Mouse (Mus musculus) neural tube, embryonic 10.5 days (tissue): ENCODE data around the gene Fam71f1.

Experiments used
- DNase-seq: peaks from one replicate; pipeline ENCODE4 v3.0.0-alpha.2; 2017; ENCODE audit warnings: low spot score; ENCODE audit errors: extremely low spot score

Fam71f1 gene

DNA sequence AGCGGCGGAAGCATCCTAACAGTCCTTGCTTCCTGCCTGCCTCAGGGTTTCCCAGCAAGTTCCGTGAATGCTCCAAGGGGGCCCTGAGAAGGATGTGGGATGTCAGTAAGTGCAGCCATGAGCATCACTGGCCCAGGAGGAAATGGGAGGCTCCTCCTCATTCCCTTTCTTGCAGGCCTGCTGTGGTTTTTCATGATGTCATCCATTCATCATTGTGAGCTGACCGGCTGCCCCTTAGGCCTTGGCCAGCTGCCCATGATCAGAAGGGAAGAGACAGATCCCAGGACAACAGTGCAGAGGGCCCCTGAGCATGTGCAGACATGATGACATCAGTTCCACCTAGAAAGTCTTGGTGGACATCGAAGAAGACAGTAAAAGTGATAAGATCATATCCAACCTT, at the start of gene Fam71f1:
TSS of gene Fam71f1 (plus strand) at position 262 of the 400 bp plus-strand sequence.
- DNase-seq = peak; percentile 17

DNA sequence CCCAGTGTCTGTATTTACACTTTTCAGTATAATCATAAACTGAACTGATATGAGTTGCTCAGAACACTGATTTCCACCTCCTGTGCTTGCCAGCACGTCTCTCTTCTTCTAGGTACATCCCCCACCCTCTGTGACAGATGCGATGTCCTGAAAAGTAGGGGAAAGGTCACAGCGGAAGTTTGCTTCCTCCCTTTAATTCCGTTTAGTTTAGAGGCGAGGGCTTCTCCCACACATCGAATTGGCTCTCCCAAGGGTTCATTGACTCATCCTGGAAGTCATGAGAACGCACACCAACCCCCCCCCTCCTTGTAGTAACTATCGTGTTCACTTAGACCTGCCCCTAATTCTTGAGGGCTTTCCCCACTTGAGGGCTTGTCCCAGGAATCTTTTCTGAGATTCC, 48.0 kb upstream of the Fam71f1 start:
- DNase-seq = no peak

- peak; percentile 93 for DNase-seq
Measured at GRCm38 (mm10) chr6:29272312-29273072, 46.4 kb upstream of the Fam71f1 start, which contains the start of gene Hilpda. Hilpda (plus strand) TSS chr6:29272488.

GRCm38 (mm10) chr6:29276746-29277145, 42.2 kb upstream of the Fam71f1 start:
- no peak for DNase-seq

DNA sequence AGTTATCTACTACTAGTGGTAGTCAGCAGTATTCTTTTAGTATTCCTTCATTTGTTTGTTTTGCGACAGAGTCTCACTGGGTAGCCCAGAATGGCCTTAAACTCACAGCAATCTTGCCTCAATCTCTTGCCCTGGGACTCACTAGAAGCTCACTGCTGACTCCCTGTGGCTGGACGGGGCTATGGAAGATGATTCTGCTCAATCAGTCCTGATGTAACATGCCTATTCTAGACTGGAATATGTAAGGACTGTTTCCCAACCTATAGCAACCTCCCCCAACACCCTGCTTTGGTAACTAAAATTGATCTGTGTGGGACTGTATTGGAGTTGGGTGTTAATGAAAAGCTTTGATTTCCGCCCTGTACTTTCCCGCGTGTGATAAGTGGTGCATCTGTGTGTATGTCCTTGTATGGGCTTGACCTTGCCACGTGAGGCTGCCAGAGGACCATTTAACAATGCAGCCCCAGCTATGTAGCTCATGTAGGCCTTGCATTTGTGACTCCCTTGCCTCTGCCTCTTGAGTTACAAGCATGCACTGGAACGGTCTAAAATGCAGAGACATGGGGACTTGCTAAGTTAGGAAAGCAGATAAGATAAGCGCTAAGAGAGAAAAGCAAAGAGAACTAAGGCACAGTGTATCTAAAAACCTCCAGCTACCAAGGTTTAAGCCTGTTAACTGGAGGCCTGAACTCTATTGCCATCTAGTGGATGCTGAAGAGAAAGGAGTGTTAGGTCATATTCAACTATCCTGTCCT, 40.2 kb upstream of the Fam71f1 start:
- DNase-seq = peak; percentile 39

DNA sequence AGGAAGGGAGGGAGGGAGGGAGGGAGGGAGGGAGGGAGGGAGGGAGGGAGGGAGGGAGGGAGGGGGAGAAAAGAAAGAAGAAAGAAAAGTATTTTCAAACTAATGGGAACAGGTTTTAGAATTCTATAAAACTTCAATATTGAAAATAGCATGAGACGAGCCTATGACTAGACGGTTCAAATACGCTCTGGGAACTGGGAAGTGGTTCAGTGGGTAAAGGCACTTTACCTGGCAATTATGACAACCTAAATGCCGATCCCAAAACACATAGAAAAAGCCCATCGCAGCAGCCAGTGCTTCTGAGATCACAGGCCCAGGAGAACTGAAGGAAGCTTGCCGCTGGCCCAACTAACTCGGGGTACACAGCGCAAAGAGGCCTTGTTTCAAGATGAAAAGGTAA, 39.6 kb upstream of the Fam71f1 start, which contains the start of gene Fam71f2:
TSS of gene Fam71f2 (plus strand) at position 301 of the 400 bp plus-strand sequence.
- DNase-seq = no peak

- no peak for DNase-seq
Measured at GRCm38 (mm10) chr6:29280671-29281070, 38.3 kb upstream of the Fam71f1 start.

GRCm38 (mm10) chr6:29286870-29287269, 32.1 kb upstream of the Fam71f1 start:
- no peak for DNase-seq

- no peak for DNase-seq
Measured at GRCm38 (mm10) chr6:29287481-29287880, 31.5 kb upstream of the Fam71f1 start.

- DNase-seq = no peak
Measured at GRCm38 (mm10) chr6:29287944-29288343, 31.0 kb upstream of the Fam71f1 start.

DNA sequence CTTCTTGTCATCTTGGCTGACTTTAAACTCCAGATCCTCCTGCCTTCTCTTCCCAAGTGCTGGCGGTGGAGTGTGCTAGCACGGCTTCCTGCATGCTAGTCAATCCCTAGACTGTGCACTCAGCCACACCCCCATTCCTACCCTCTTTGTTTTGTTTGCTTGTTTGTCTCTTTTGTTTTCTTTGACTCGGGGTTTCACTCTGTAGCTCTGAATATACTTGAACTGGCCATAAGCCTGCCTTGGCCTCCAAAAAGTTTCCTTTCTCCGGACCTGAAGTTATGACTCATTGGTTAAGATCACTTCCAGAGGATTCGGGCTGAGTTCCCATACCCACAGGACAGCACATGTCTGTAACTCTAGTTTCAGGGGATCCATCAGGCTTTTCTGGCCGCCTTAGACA, 30.3 kb upstream of the Fam71f1 start:
- DNase-seq = no peak

DNA sequence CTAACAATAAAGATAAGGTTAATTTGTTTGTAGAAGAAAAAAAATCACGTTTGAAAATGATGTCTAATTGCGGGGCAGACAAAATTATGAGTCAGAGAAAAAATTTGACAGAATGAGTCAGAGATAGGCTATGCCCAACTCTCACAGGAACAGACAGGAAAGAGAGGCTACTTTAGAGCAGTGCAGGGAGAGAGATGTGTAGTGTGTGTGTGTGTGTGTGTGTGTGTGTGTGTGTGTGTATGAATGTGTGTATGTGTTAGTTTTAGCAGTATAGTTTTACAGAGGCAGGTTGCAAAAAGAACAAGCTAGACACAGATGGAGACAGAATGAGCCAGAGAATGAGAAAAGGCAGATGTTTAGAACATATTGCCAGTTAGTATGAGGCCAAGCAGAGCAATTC, 19.8 kb upstream of the Fam71f1 start:
- no peak for DNase-seq

- no peak for DNase-seq
Measured at GRCm38 (mm10) chr6:29303251-29303650, 15.7 kb upstream of the Fam71f1 start.

- DNase-seq = no peak
Measured at GRCm38 (mm10) chr6:29303726-29304125, 15.2 kb upstream of the Fam71f1 start.

- no peak for DNase-seq
Measured at GRCm38 (mm10) chr6:29305462-29305861, 13.5 kb upstream of the Fam71f1 start.

- no peak for DNase-seq
Measured at GRCm38 (mm10) chr6:29308846-29309605, 9.9 kb upstream of the Fam71f1 start.

GRCm38 (mm10) chr6:29313690-29314202, 5.2 kb upstream of the Fam71f1 start:
- no peak for DNase-seq

- DNase-seq = no peak
Measured at GRCm38 (mm10) chr6:29317286-29317685, 1.7 kb upstream of the Fam71f1 start.

DNA sequence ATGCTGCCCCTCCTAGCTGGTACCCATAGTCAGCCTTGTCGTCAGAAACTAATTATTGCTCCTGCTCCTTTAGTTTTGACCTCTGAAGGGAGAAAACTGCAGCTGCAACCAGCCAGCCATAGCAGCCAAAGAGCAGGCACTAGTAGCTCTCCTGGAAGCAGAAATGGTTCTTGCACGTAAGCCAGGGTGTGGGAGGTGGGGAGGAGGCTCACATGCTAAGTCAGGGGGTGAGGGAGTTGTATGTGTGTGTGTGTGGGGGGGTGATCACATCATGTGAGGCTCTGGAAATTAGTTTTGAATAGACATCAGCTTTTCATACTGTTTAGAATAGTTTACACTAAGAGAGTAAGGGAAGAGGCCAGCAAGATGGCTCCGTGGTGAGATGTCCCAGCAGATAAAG, 999 bp upstream of the Fam71f1 start:
- no peak for DNase-seq

GRCm38 (mm10) chr6:29321586-29321985, 2.6 kb downstream of the Fam71f1 start:
- DNase-seq = no peak

DNA sequence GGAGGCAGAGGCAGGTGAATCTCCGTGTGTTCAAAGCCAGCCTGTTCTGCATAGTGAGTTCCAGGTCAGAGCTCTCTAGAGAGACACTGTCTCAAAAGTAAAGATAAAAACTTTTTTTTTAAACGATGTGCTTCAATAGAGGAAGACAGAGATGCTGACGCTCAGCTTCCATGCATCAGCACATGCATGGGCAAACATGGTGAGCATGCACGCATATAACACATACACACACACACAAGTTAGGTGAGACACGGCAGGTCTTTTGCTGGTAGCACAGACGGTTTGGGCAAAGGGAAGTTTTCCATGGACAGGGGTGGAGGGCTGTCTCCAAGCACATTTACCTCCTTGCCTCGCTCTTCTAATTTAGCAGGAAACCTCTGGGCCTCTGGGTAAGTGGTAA, 3.2 kb downstream of the Fam71f1 start:
- DNase-seq = no peak

DNA sequence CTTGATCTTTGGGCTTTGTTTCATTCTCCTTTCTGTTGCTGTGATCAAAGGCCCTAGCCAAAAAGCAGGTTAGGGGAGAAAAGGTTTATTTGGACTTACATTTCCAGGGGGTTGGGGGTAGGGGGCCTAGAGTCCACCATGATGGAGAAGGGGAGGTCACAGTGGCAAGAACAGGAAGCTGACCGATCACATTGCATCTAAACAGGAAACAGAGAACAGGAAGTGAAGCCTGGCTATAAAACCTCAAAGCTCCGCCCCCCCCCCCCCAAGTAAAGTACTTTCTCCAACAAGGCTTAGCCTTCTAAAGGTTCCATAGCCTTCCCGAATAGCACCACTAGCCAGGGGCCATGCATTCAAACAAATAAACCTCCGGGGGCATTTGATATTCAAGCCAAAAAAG, 3.8 kb downstream of the Fam71f1 start:
- no peak for DNase-seq
